Mouse (Mus musculus): ENCODE results near the gene Cpne5. TPM values are rescaled to one million over a fixed set of nuclear protein-coding genes. Genes with fewer than 3 reads are reported as not detected.
"Not testable (repeated sequence)": the region's sequence is repeated elsewhere in the genome, so short reads cannot be mapped to it uniquely, and the experiment has no call there.

Cpne5 gene
- polyA plus RNA-seq, 1 experiment from 2014 or later, result 2.7 TPM

- TF ChIP-seq CTCF (IDR thresholded peaks at IDR 0.05; ENCODE audit: low read depth), result no peak
- 84% methylated on average over 2 of the region's 2 CpGs for WGBS
- H3K9ac ChIP-seq (ENCODE audit: low read depth, low read length), result no peak overlapping the region
- H3K27ac ChIP-seq (ENCODE audit: low read depth, low read length), result no peak overlapping the region
- ATAC-seq, result no peak
- H3K36me3 ChIP-seq (ENCODE audit: control insufficient read depth, insufficient read depth), result peaks cover 36% of the 10 kb centered on the region
- peaks cover 3% of the 10 kb centered on the region; the same call in 1 of the 2 replicates for H3K4me1 ChIP-seq (replicated peaks; ENCODE audit: control insufficient read depth, insufficient read depth, low read length)
- no peak overlapping the region for H3K4me2 ChIP-seq (replicated peaks; ENCODE audit: low read depth)
- no peaks in the 10 kb centered on the region for H3K9me3 ChIP-seq (ENCODE audit: control insufficient read depth)
- H3K27me3 ChIP-seq (replicated peaks; ENCODE audit: control insufficient read depth, insufficient read depth, low read length), result no peaks in the 10 kb centered on the region
- no peak overlapping the region for H3K4me3 ChIP-seq (ENCODE audit: low read depth, low read length)
Measured at GRCm38 (mm10) chr17:29258921-29259320, 21.0 kb upstream of the Cpne5 start.

DNA sequence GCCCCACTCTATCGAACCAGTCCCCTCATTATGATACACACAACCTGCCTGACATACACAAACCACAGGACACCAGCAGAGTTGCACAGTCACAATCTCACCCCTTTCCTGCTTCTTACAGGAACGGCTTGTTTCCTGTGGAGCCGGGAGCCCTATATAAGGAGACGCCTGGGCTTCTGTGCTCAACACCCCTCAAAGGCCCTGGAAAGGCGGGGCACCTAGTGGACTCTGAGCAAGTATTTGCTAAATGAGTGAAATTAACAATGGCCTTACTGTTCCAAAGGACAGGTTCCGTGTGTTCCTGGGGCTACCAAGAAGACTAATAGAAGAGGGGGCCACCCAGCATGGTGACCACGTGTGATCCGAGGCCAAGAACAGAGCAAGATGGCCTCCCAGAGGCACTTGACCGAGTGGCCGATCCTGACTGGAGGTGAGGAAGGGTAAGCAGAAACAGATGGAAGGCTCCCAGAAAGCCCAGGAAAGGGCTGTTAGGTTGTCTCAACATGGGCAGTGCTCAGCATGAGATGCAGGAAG lies 20.1 kb upstream of the Cpne5 start:
- Histone ChIP-seq H3K9ac (ENCODE audit: low read depth, low read length) (no peak overlapping the region), H3K4me2 (replicated peaks; ENCODE audit: low read depth) (no peak overlapping the region), H3K9me3 (ENCODE audit: control insufficient read depth) (no peaks in the 10 kb centered on the region), H3K36me3 (ENCODE audit: control insufficient read depth, insufficient read depth) (peaks cover 43% of the 10 kb centered on the region), H3K4me1 (replicated peaks; ENCODE audit: control insufficient read depth, insufficient read depth, low read length) (peaks cover 3% of the 10 kb centered on the region; the same call in 1 of the 2 replicates), H3K27ac (ENCODE audit: low read depth, low read length) (peak overlapping the region; percentile 64), H3K4me3 (ENCODE audit: low read depth, low read length) (no peak overlapping the region), H3K27me3 (replicated peaks; ENCODE audit: control insufficient read depth, insufficient read depth, low read length) (no peaks in the 10 kb centered on the region)
- no peak for TF ChIP-seq CTCF (IDR thresholded peaks at IDR 0.05; ENCODE audit: low read depth)
- peak; percentile 72 for ATAC-seq
- 47% methylated on average over 10 of the region's 10 CpGs for WGBS

GRCm38 (mm10) chr17:29257001-29257511 lies 19.1 kb upstream of the Cpne5 start:
- no peaks in the 10 kb centered on the region for H3K27me3 ChIP-seq (replicated peaks; ENCODE audit: control insufficient read depth, insufficient read depth, low read length)
- peaks cover 45% of the 10 kb centered on the region for H3K36me3 ChIP-seq (ENCODE audit: control insufficient read depth, insufficient read depth)
- no peak overlapping the region for H3K4me3 ChIP-seq (ENCODE audit: low read depth, low read length)
- no peaks in the 10 kb centered on the region for H3K9me3 ChIP-seq (ENCODE audit: control insufficient read depth)
- H3K27ac ChIP-seq (ENCODE audit: low read depth, low read length), result no peak overlapping the region
- WGBS, result 86% methylated on average over 10 of the region's 10 CpGs
- no peak overlapping the region for H3K4me2 ChIP-seq (replicated peaks; ENCODE audit: low read depth)
- no peak overlapping the region for H3K9ac ChIP-seq (ENCODE audit: low read depth, low read length)
- no peak for TF ChIP-seq CTCF (IDR thresholded peaks at IDR 0.05; ENCODE audit: low read depth)
- ATAC-seq, result no peak
- H3K4me1 ChIP-seq (replicated peaks; ENCODE audit: control insufficient read depth, insufficient read depth, low read length), result no peaks in the 10 kb centered on the region; the same call in 1 of the 2 replicates

DNA sequence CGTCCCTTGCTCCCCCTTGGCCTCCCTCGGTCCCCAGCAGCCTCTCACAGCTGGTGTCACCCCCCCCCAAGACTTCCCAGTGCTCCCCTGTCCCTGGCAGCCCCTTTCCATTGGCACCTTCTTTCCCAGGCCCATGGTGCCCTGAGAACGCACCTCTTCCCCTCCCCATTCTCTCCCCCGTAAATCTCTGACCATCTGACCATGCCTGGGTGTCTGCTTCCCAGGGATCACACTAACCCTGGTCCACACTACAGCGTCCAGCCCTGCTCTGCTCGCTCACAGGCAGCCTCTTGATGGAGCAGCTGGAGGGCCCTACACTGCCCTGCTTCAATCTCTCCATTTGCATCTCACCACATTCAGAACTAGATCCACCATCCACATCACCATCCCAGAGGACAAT lies 18.5 kb upstream of the Cpne5 start:
- Histone ChIP-seq H3K9ac (ENCODE audit: low read depth, low read length) (no peak overlapping the region), H3K36me3 (ENCODE audit: control insufficient read depth, insufficient read depth) (peaks cover 48% of the 10 kb centered on the region), H3K4me2 (replicated peaks; ENCODE audit: low read depth) (no peak overlapping the region), H3K4me1 (replicated peaks; ENCODE audit: control insufficient read depth, insufficient read depth, low read length) (peaks cover 2% of the 10 kb centered on the region; the same call in 1 of the 2 replicates), H3K4me3 (ENCODE audit: low read depth, low read length) (no peak overlapping the region), H3K9me3 (ENCODE audit: control insufficient read depth) (no peaks in the 10 kb centered on the region), H3K27ac (ENCODE audit: low read depth, low read length) (no peak overlapping the region), H3K27me3 (replicated peaks; ENCODE audit: control insufficient read depth, insufficient read depth, low read length) (no peaks in the 10 kb centered on the region)
- no peak for ATAC-seq
- no peak for TF ChIP-seq CTCF (IDR thresholded peaks at IDR 0.05; ENCODE audit: low read depth)
- 83% methylated on average over 6 of the region's 6 CpGs for WGBS

DNA sequence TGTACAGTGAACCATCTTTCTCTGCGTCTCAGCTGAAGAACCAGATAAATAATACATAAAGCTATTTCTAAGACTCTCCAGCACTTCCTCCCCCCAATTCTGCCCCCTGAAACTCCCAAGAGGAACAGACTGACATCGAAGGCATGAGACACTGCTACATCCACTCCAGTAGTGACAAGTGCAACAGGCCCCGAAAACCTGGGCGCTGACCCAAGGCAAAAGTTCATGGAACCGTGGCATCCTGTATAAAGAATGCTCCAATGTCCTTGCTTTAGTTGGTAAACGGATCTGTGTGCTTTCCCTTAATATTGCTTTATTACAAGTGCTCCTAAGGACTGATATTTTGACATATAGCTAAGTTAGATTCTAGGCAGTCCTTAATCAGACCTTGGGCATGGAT lies 16.8 kb upstream of the Cpne5 start:
- not testable (repeated sequence) for H3K27me3 ChIP-seq (replicated peaks; ENCODE audit: control insufficient read depth, insufficient read depth, low read length)
- peaks cover 55% of the 10 kb centered on the region for H3K36me3 ChIP-seq (ENCODE audit: control insufficient read depth, insufficient read depth)

GRCm38 (mm10) chr17:29253684-29254083 lies 15.7 kb upstream of the Cpne5 start:
- Histone ChIP-seq H3K4me1 (replicated peaks; ENCODE audit: control insufficient read depth, insufficient read depth, low read length) (peaks cover 4% of the 10 kb centered on the region; the same call in 1 of the 2 replicates), H3K9ac (ENCODE audit: low read depth, low read length) (no peak overlapping the region), H3K4me2 (replicated peaks; ENCODE audit: low read depth) (no peak overlapping the region), H3K27me3 (replicated peaks; ENCODE audit: control insufficient read depth, insufficient read depth, low read length) (no peaks in the 10 kb centered on the region), H3K27ac (ENCODE audit: low read depth, low read length) (no peak overlapping the region), H3K9me3 (ENCODE audit: control insufficient read depth) (no peaks in the 10 kb centered on the region), H3K4me3 (ENCODE audit: low read depth, low read length) (no peak overlapping the region), H3K36me3 (ENCODE audit: control insufficient read depth, insufficient read depth) (peaks cover 55% of the 10 kb centered on the region)
- WGBS, result 76% methylated on average over 9 of the region's 9 CpGs
- TF ChIP-seq CTCF (IDR thresholded peaks at IDR 0.05; ENCODE audit: low read depth), result no peak
- no peak for ATAC-seq

More for the DNA sequence above, 16.8 kb upstream of the Cpne5 start:
- H3K4me2 ChIP-seq (replicated peaks; ENCODE audit: low read depth); H3K9ac ChIP-seq (ENCODE audit: low read depth, low read length); H3K4me1 ChIP-seq (replicated peaks; ENCODE audit: control insufficient read depth, insufficient read depth, low read length); H3K27ac ChIP-seq (ENCODE audit: low read depth, low read length); H3K9me3 ChIP-seq (ENCODE audit: control insufficient read depth); H3K4me3 ChIP-seq (ENCODE audit: low read depth, low read length); ATAC-seq: not testable (repeated sequence)
- 90% methylated on average over 6 of the region's 6 CpGs for WGBS

Measured in intestine, postnatal 0 days (tissue).